Mouse (Mus musculus): ENCODE measurements around the gene Rpl18a. TPM values are rescaled to one million over a fixed set of nuclear protein-coding genes. Genes with fewer than 3 reads are reported as not detected.

The Rpl18a gene
- total RNA-seq, 2 experiments from 2014 or later = 682 to 726 TPM

DNA sequence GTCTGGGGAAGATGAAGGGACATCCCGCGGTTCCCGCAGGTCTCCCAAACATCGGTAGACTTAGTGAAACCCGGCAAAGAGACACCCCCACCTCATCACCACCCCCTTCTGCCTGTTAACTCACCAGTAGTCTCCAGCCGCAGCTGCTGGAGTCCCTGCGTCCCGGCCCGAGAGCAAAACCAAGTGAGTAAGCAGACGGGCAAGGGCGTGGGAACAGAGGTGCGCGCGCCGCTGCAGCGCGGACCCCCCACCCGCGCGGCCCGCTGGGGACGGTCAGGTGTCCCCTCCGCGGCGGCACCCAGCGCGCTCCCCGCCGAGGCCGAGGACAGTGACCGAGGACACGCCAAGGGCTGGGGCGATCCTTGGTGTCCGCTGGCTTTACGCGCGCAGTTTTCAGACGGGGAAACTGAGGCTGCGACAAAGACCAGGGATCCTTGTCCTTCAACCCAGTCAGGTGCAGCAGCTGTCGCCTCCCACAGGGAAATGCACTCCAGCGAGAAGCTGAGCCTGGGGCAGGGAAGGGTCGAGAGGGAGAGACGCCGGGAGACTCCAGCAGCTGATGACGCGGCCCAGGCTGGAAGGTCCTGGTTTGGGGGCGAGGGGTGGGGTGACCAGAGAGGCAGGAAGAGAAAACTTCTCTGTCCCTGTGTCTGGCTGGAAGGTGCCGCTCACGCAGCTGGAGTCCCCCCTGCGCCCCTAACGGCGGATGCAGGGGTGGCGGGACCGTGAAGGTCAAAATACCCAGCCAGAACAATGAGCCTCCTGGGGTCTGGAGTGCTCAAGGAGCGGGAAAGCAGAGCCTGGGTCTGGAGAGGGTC is 34.2 kb downstream of the Rpl18a start, which contains the start of gene Kcnn1:
Kcnn1 (minus strand) TSS at position 435 of the 818 bp plus-strand sequence.
- no peak for DNase-seq (ENCODE audit: low spot score in 2 of 2)

- DNase-seq (ENCODE audit: low spot score in 2 of 2) = no peak
Measured at GRCm38 (mm10) chr8:70857516-70857915, 39.7 kb downstream of the Rpl18a start.

GRCm38 (mm10) chr8:70856541-70857197 is 40.5 kb downstream of the Rpl18a start:
- DNase-seq (ENCODE audit: low spot score in 2 of 2) = peak; percentile 77 to 80

DNA sequence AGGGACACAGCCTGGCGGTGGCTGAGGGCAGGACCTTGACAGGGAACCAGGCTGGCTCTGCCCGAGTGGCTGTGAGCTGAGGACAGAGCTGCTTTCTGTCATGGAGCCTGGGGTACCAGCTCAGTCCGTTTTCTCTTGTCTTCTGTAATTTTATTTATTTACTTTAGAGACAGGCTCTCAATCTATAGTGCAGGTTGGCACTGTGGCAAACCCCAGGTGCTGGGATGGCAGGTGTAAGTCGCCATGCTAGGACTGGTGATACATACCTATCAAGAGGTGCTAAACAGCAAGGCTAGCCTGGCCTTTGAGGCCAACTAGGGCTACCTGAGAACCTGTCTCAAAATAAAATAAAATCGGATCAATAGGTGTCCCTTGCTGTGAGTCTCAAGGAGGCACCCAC is 41.2 kb downstream of the Rpl18a start:
- no peak for DNase-seq (ENCODE audit: low spot score in 2 of 2)

DNA sequence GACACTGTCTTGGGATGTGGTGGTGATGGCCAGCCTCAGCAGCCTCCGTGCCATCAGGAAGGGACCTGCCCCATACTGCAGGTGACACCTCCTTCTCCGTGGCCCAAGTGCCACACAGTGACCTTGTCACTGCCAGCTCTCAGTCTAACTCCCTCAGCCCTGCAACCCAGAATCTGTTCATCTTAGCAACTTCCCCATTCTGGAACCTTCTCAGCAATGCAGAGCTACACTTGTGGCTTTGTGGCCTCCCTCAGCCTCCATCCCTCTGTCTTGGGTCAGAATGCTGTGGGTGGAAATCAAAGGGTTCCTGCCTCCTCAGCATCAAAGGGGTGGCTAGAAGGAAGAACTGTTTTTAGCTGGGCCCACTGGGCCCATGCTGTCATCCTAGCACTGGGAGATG is 43.3 kb downstream of the Rpl18a start:
- no peak for DNase-seq (ENCODE audit: low spot score in 2 of 2)

DNA sequence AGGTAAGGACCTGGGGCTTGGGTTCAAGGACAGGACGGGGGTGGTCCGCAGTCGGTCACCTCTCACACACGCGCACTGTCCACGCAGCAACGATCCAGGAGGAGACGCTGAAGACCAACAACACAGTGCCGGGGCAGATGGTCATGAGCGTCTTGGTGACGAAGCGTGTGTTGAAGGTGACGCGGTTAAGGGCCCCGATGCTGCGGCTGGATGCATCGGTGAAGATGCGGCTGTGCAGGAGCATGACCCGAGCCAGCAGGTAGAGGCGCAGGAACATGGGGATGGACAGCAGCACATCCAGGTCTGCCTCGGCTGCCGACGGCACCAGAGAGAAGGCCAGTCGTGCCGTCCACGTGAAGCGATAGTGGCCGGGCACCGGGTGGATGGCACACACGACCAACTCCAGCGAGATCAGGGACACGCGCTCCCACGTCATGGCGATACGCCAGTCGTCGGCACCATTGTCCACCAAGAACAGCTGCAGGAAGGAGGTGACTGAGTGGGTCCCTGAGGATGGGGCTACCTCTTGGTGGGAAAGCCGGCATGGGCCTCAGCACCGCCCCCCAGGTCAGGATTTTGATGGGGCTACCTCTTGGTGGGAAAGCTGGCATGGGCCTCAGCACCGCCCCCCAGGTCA is 44.5 kb downstream of the Rpl18a start:
- DNase-seq (ENCODE audit: low spot score in 2 of 2) = no peak

- no peak for DNase-seq (ENCODE audit: low spot score in 2 of 2)
Measured at GRCm38 (mm10) chr8:70851837-70852236, 45.4 kb downstream of the Rpl18a start.

- no peak for DNase-seq (ENCODE audit: low spot score in 2 of 2)
Measured at GRCm38 (mm10) chr8:70850947-70851346, 46.3 kb downstream of the Rpl18a start.

- DNase-seq (ENCODE audit: low spot score in 2 of 2) = no peak
Measured at GRCm38 (mm10) chr8:70850132-70850845, 46.9 kb downstream of the Rpl18a start.

GRCm38 (mm10) chr8:70849333-70849990 is 47.8 kb downstream of the Rpl18a start:
- DNase-seq (ENCODE audit: low spot score in 2 of 2) = no peak

GRCm38 (mm10) chr8:70846371-70847154 is 50.6 kb downstream of the Rpl18a start:
- no peak for DNase-seq (ENCODE audit: low spot score in 2 of 2)

DNA sequence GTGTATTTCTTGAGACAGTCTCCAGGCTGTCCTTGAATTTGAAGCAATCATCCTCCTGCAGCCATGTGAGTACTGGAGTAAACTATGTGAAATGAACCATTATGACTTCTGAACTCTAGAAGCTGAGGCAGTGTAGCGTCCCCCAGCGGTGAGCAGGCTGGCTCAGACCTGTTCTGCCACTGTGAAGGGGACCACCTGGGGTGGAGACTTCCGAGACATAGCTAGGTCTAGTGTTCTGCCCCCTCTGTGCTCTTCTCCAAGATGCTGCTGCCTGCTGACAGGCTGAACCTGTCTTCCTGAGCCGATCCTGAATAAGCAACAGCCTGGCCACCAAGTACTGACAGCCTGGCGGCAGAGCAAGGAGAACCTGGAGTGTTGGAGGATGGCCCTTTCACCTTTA is 52.1 kb downstream of the Rpl18a start:
- no peak for DNase-seq (ENCODE audit: low spot score in 2 of 2)

Small RNA genes within 50 kb of the gene (microRNA-seq; reads per million reads assigned to microRNA genes)
- 2.7 to 5.0 reads per million in 2 experiments for gene Mir1969
- gene Mir7067 = 0.99 to 1.5 reads per million in 2 experiments

Other genes starting within 250 kb of the Rpl18a start
- 10 to 100 TPM; 11.6 to 17.9 TPM for gene Pgpep1, start 237.0 kb downstream of the Rpl18a start, total RNA-seq (2021)
- gene Lsm4, start 224.2 kb downstream of the Rpl18a start, total RNA-seq (2021) = 10 to 100 TPM; 65.0 to 70.9 TPM
- 100 to 1,000 TPM; 221 to 289 TPM for gene Jund, start 198.5 kb downstream of the Rpl18a start, total RNA-seq (2021)
- gene Iqcn, start 194.0 kb downstream of the Rpl18a start, total RNA-seq (2021) = under 1 TPM; 0.09 to 0.16 TPM
- not detected for gene Gm3336, start 178.9 kb downstream of the Rpl18a start, total RNA-seq (2021)
- gene Pde4c, start 173.7 kb downstream of the Rpl18a start, total RNA-seq (2021) = 1 to 10 TPM; 1.6 to 3.4 TPM
- gene Rab3a, start 142.7 kb downstream of the Rpl18a start, total RNA-seq (2021) = 100 to 1,000 TPM; 870 to 892 TPM
- 10 to 100 TPM; 31.3 to 31.4 TPM for gene Mpv17l2, start 136.5 kb downstream of the Rpl18a start, total RNA-seq (2021)
- gene Pik3r2, start 120.7 kb downstream of the Rpl18a start, total RNA-seq (2021) = 100 to 1,000 TPM; 150 to 153 TPM
- gene Mast3, start 92.4 kb downstream of the Rpl18a start, total RNA-seq (2021) = 100 to 1,000 TPM; 317 to 334 TPM
- under 1 TPM; 0.63 to 0.77 TPM for gene Il12rb1, start 89.0 kb downstream of the Rpl18a start, total RNA-seq (2021)
- gene Arrdc2, start 57.7 kb downstream of the Rpl18a start, total RNA-seq (2021) = 10 to 100 TPM; 12.0 to 13.3 TPM
- gene Kcnn1, start 34.2 kb downstream of the Rpl18a start, total RNA-seq (2021) = 10 to 100 TPM; 17.4 to 19.3 TPM
- 100 to 1,000 TPM; 101 to 102 TPM for gene Ccdc124, start 23.5 kb downstream of the Rpl18a start, total RNA-seq (2021)
- 10 to 100 TPM; 12.8 to 13.0 TPM for gene Slc5a5, start 4.7 kb downstream of the Rpl18a start, total RNA-seq (2021)
- 10 to 100 TPM; 87.1 to 98.0 TPM for gene Map1s, start 8.5 kb upstream of the Rpl18a start, total RNA-seq (2021)

All from left cerebral cortex, adult 18-20 months (tissue).